Mouse (Mus musculus) hindbrain, embryonic 11.5 days (tissue): ENCODE measurements around the gene Pqlc2. TPM values are rescaled to one million over a fixed set of nuclear protein-coding genes. Genes with fewer than 3 reads are reported as not detected.

Source experiments
- ATAC-seq: fragments of 200-750 bp; cut with Nextera tagmentation; 2 replicates; pipeline ENCODE4 v1.8.0; 2017; ENCODE audit warnings: mild to moderate bottlenecking, moderate TSS enrichment, moderate library complexity; ENCODE audit not compliant: low FRiP score
- DNase-seq: peaks from one replicate; pipeline ENCODE4 v3.0.0-alpha.2; 2015; ENCODE audit warnings: low spot score
- H3K27ac ChIP-seq: fragments of 300-500 bp; sonication (generic); 2 replicates; pipeline ENCODE4 v1.5.1; 2014; ENCODE audit warnings: mild to moderate bottlenecking, low read depth, low read length
- H3K27me3 ChIP-seq: fragments of 300-500 bp; sonication (generic); 2 replicates; pipeline ENCODE4 v1.6.1; 2014; ENCODE audit warnings: mild to moderate bottlenecking, low read length, moderate library complexity, mixed read lengths; ENCODE audit not compliant: control insufficient read depth, insufficient read depth
- H3K36me3 ChIP-seq: fragments of 300-500 bp; sonication (generic); 2 replicates; pipeline ENCODE4 v1.6.1; 2014; ENCODE audit warnings: mild to moderate bottlenecking, low read length, moderate library complexity, mixed read lengths; ENCODE audit not compliant: control insufficient read depth, insufficient read depth
- H3K4me1 ChIP-seq: fragments of 300-500 bp; sonication (generic); replicated peaks from 2 replicates; pipeline ENCODE4 v1.6.1; 2014; ENCODE audit warnings: low read length, mixed read lengths; ENCODE audit not compliant: control insufficient read depth, insufficient read depth
- H3K4me2 ChIP-seq: fragments of 300-500 bp; sonication (generic); replicated peaks from 2 replicates; pipeline ENCODE4 v1.6.1; 2014; ENCODE audit warnings: mild to moderate bottlenecking, low read depth, low read length
- H3K4me3 ChIP-seq: fragments of 300-500 bp; sonication (generic); 2 replicates; pipeline ENCODE4 v1.5.1; 2014; ENCODE audit warnings: low read depth, low read length
- H3K9ac ChIP-seq: fragments of 300-500 bp; sonication (generic); 2 replicates; pipeline ENCODE4 v1.6.1; 2014; ENCODE audit warnings: low read depth, low read length
- H3K9me3 ChIP-seq: fragments of 300-500 bp; sonication (generic); 2 replicates; pipeline ENCODE4 v1.6.1; 2016; ENCODE audit warnings: low read length; ENCODE audit not compliant: control insufficient read depth
- WGBS: fragments of 180-500 bp; shearing (Covaris S2); extraction: QIAGEN DNeasy Blood & Tissue Kit; methylation state at CpG from one replicate; pipeline ENCODE4 v1.1.7; 2014; 5-methylcytosine and 5-hydroxymethylcytosine counted together
- polyA plus RNA-seq: library from polyadenylated mRNA; unstranded; fragments of >200 nt; fragmentation: Nextera tagmentation; extraction: Ambion mirVana; gene quantifications from 2 replicates; pipeline ENCODE4 v1.2.1, GENCODE M21; 2014

Gene Pqlc2
- polyA plus RNA-seq, 1 experiment from 2014 or later, result 11.8 TPM

DNA sequence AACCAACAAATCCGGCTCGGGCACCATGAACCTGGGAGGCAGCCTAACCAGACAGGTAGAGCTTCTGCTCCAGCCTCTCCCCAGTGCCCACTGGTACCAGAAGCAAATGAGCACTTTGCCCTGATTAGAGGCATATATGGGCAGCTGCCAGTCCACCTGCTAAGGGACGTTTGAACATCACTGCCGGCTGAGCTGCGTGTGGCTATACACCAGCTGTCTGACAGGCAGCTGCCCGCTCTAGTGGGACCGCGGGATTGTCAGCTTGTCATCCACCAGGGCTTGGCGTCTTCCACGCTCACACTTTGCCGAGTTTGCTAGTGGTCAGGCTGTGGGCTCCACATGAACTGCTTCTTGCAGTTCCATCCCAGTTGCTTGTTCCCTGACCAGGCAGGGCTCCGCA is 30.0 kb downstream of the Pqlc2 start:
- Histone ChIP-seq H3K27me3 (no peaks in the 10 kb centered on the region), H3K36me3 (peaks cover 6% of the 10 kb centered on the region; the same call in 1 of the 2 replicates), H3K4me3 (no peak overlapping the region), H3K27ac (no peak overlapping the region), H3K9me3 (no peaks in the 10 kb centered on the region), H3K4me2 (no peak overlapping the region), H3K9ac (no peak overlapping the region), H3K4me1 (0 out of 2 replicates have a peak, but pooled peaks cover 2% of the 10 kb centered on the region)
- no peak for DNase-seq
- ATAC-seq, result no peak
- whole genome bisulfite sequencing, result 96% methylated on average over 12 of the region's 12 CpGs

- Histone ChIP-seq H3K9ac (no peak overlapping the region), H3K36me3 (peaks cover 4% of the 10 kb centered on the region; the same call in 1 of the 2 replicates), H3K9me3 (no peaks in the 10 kb centered on the region), H3K4me1 (no peaks in the 10 kb centered on the region), H3K4me3 (no peak overlapping the region), H3K27ac (no peak overlapping the region), H3K4me2 (no peak overlapping the region), H3K27me3 (no peaks in the 10 kb centered on the region)
- DNase-seq (no peak), ATAC-seq (no peak)
- 90% methylated on average over 7 of the region's 7 CpGs for WGBS
These were observed 34.1 kb downstream of the Pqlc2 start for GRCm38 (mm10) chr4:139276411-139276810.

GRCm38 (mm10) chr4:139274573-139274972 is 35.9 kb downstream of the Pqlc2 start:
- no peak for ATAC-seq
- Histone ChIP-seq H3K9ac (no peak overlapping the region), H3K4me1 (no peaks in the 10 kb centered on the region), H3K27me3 (no peaks in the 10 kb centered on the region), H3K9me3 (no peaks in the 10 kb centered on the region), H3K27ac (no peak overlapping the region), H3K4me2 (no peak overlapping the region), H3K4me3 (no peak overlapping the region), H3K36me3 (no peaks in the 10 kb centered on the region)
- WGBS, result 92% methylated on average over 7 of the region's 7 CpGs
- DNase-seq, result no peak

DNA sequence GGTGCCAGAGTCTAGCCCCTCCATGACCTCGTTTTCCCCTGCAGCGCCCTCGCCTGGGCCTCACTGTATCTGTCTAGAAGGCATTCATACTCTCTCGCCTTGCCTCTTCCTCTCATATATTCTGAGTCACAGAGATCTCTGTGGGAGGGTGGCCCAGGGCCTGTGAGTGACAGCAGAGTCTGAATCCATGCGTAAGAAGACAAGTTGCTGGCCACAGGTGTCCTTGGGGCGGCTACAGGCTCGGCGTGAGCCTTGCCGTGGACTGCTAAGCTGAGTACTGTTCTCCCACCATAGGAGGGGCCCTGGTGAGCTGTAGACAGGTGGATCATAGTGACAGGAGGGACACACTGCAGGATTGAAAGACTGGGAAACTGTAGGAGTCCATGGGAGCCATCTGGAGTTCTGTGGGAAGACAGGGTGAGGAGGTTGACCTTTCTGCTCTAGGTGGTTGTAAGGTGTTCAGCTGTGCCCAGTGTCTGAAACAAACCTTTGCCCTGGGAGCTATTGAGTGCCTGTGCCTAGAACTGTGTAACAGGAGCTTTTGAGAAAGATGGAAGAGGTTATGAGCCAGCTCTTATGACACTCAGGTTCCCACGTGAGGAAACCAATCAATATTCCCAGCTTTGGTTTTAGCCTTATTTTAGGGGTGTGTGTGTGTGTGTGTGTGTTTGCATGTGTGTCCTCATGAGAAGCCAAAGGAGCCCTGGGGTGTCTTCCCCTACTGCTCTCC is 37.4 kb downstream of the Pqlc2 start:
- Histone ChIP-seq H3K9me3 (no peaks in the 10 kb centered on the region), H3K27me3 (no peaks in the 10 kb centered on the region), H3K36me3 (no peaks in the 10 kb centered on the region), H3K4me2 (no peak overlapping the region), H3K4me3 (no peak overlapping the region), H3K9ac (no peak overlapping the region), H3K27ac (no peak overlapping the region), H3K4me1 (no peaks in the 10 kb centered on the region)
- ATAC-seq (no peak), DNase-seq (no peak)
- 92% methylated on average over 10 of the region's 10 CpGs for WGBS

DNA sequence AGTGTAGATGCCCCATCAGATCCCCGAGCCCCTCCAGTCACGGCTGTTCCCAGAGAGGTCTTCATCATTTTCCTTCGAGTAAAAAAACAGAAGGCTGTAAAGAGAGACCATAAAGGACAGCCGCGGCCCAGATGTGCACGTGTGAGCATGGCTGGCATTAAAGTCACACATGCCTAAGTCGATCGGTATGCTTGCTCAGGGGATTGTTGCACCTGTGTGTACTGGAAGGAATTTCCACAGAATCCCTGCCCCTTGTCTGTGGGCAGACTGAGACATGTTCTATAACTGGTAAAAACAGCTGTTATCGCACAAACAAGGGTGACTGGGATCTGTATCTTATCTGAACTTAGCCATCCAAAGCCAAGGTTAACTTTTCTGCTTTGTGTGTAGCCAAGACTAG is 38.9 kb downstream of the Pqlc2 start:
- H3K36me3 ChIP-seq, result no peaks in the 10 kb centered on the region
- H3K4me1 ChIP-seq, result no peaks in the 10 kb centered on the region
- no peak for DNase-seq
- ATAC-seq, result no peak
- no peak overlapping the region for H3K9ac ChIP-seq
- WGBS, result 89% methylated on average over 9 of the region's 9 CpGs
- no peaks in the 10 kb centered on the region for H3K27me3 ChIP-seq
- no peak overlapping the region for H3K27ac ChIP-seq
- no peak overlapping the region for H3K4me2 ChIP-seq
- H3K9me3 ChIP-seq, result no peaks in the 10 kb centered on the region
- no peak overlapping the region for H3K4me3 ChIP-seq

DNA sequence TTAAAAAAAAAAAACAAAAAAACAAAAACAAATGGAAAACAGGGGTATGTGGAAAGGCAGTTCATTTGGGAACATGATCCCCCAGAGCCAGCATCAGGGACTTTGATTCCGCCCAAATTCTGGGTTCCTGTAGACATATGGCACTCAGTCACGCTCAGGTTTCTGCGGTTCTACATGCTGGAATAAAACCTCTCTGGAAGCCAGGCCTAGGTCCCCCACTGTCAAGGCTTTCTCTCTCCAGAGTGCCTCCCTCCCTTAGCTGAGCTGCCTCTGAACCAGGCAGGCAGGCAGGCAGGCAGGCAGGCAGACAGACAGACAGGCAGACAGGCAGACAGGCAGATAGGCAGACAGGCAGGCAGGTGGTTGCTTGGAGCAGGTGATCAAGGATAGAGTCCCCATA is 40.3 kb downstream of the Pqlc2 start:
- no peak overlapping the region for H3K4me2 ChIP-seq
- H3K4me3 ChIP-seq, result no peak overlapping the region
- 88% methylated on average over 3 of the region's 3 CpGs for WGBS
- H3K27ac ChIP-seq, result no peak overlapping the region
- no peaks in the 10 kb centered on the region for H3K27me3 ChIP-seq
- H3K9ac ChIP-seq, result no peak overlapping the region
- H3K9me3 ChIP-seq, result no peaks in the 10 kb centered on the region
- H3K4me1 ChIP-seq, result no peaks in the 10 kb centered on the region
- no peaks in the 10 kb centered on the region for H3K36me3 ChIP-seq
- DNase-seq (no peak), ATAC-seq (no peak)

DNA sequence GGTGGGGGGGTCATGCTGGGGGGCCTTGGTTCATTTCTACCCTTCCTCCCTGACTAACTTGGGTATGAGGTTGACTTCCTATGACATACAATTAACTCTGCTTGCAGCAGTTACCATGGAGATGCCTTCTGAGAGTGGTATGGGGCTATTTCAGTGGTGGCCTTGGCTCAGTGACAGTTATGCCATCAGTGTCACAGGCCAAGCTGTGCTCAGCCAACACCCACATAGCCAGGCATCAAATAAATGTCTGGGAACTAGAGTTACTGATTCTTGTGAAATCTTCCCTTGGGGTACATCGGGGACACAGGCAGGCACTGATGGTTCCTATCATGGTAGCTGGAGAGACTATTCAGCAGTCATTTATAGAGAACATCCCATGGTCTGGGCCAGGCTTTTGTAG is 42.3 kb downstream of the Pqlc2 start:
- Histone ChIP-seq H3K36me3 (no peaks in the 10 kb centered on the region), H3K4me2 (no peak overlapping the region), H3K9ac (no peak overlapping the region), H3K4me1 (no peaks in the 10 kb centered on the region), H3K4me3 (no peak overlapping the region), H3K9me3 (no peaks in the 10 kb centered on the region), H3K27ac (no peak overlapping the region), H3K27me3 (no peaks in the 10 kb centered on the region)
- WGBS, result 97% methylated on average over 1 of the region's 1 CpGs
- DNase-seq, result no peak
- ATAC-seq, result no peak

DNA sequence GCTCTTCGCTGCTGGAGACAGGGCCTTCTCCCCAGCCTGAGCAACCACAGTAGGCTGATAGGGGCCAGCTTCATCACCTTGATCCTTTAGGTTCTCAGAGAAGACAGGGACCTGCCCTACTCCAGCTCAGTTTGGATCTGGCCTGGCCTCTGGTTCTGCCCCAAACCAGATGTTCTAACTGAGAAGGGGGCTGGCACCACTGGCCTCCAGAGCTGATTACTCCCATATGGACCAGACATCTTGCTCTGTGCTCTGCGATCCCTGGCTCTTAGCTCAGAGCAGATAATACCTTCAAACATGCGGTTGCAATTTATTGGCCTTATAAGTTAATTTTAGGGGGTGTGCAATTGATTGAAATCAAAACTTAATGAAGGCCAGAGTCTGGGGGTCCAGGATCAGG is 43.2 kb downstream of the Pqlc2 start:
- no peak overlapping the region for H3K4me3 ChIP-seq
- H3K27ac ChIP-seq, result no peak overlapping the region
- ATAC-seq, result no peak
- no peak overlapping the region for H3K4me2 ChIP-seq
- H3K9me3 ChIP-seq, result no peaks in the 10 kb centered on the region
- DNase-seq, result no peak
- H3K9ac ChIP-seq, result no peak overlapping the region
- no peaks in the 10 kb centered on the region for H3K4me1 ChIP-seq
- WGBS, result 83% methylated on average over 3 of the region's 3 CpGs
- H3K27me3 ChIP-seq, result no peaks in the 10 kb centered on the region
- H3K36me3 ChIP-seq, result no peaks in the 10 kb centered on the region

DNA sequence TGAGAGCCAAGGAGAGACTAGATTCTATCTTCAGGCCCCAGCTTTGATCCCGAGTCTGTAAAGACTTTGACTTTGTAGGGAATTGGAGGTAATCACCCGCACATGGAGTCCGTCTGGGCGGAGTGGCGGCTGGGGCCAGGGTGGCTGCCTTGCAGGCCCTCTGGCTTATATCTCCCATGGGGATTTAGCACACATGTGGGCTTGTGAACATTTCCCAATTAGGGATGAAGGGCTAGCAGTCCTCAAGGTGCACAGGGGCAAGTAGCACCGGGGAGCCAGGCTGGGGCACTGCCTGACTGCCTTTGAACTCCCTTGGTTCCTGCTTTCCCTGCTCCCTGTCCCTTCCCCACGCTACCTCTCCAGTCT is 44.0 kb downstream of the Pqlc2 start:
- no peak overlapping the region for H3K27ac ChIP-seq
- no peak overlapping the region for H3K4me2 ChIP-seq
- no peak overlapping the region for H3K9ac ChIP-seq
- no peaks in the 10 kb centered on the region for H3K27me3 ChIP-seq
- DNase-seq (no peak), ATAC-seq (no peak)
- no peaks in the 10 kb centered on the region for H3K9me3 ChIP-seq
- no peak overlapping the region for H3K4me3 ChIP-seq
- 86% methylated on average over 7 of the region's 7 CpGs for WGBS
- H3K4me1 ChIP-seq, result no peaks in the 10 kb centered on the region
- H3K36me3 ChIP-seq, result no peaks in the 10 kb centered on the region
